In genomic region chr7:78971644-78972313, GRCm38 (mm10) we compare ENCODE assay signal across 22 mouse cellular contexts. TPM values are rescaled to one million over a fixed set of nuclear protein-coding genes. Genes with fewer than 3 reads are reported as not detected.
A peak's percentile ranks its signal among the peaks of the same experiment; 100 is the strongest.
DNase-seq lines count a peak whose midpoint lies in the region; ATAC-seq lines count a peak whose summit lies in the region.
"Had no signal": no experiment of that assay in that cellular context is flagged by ENCODE, and none has a peak within 500 bp of the region (broad histone marks: within the 10 kb centered on the region; RNA-seq: fewer than 3 reads in every experiment).

No protein-coding gene starts in this region.

- no peak overlapping the region for H3K4me2 ChIP-seq in heart, embryonic 15.5 days
- no peak overlapping the region for H3K4me2 ChIP-seq in neural tube, embryonic 13.5 days
- H3K4me2 ChIP-seq in neural tube, embryonic 15.5 days, result no peak overlapping the region
- H3K4me2 ChIP-seq in limb, embryonic 15.5 days, result no peak overlapping the region
- H3K4me2 ChIP-seq: embryonic facial prominence, embryonic 12.5 days; forebrain, embryonic 12.5 days; heart, embryonic 11.5 days; hindbrain, embryonic 15.5 days; liver, embryonic 12.5 days; midbrain, embryonic 13.5 days had no signal

- WGBS in heart, embryonic 15.5 days, result 49% methylated on average over 12 of the region's 12 CpGs
- 63% methylated on average over 12 of the region's 12 CpGs for WGBS in neural tube, embryonic 13.5 days
- 75% methylated on average over 12 of the region's 12 CpGs for WGBS in neural tube, embryonic 15.5 days
- 37% methylated on average over 12 of the region's 12 CpGs for WGBS in limb, embryonic 15.5 days

- no peak overlapping the region for H3K4me3 ChIP-seq in heart, embryonic 15.5 days
- no peak overlapping the region for H3K4me3 ChIP-seq in neural tube, embryonic 13.5 days
- no peak overlapping the region for H3K4me3 ChIP-seq in neural tube, embryonic 15.5 days (replicated peaks)
- no peak overlapping the region for H3K4me3 ChIP-seq in limb, embryonic 15.5 days
- H3K4me3 ChIP-seq: embryonic facial prominence, embryonic 12.5 days; forebrain, embryonic 12.5 days; gastrocnemius, adult 2 months; hindbrain, embryonic 15.5 days; liver, embryonic 12.5 days; midbrain, embryonic 13.5 days had no signal

- H3K9me3 ChIP-seq in heart, embryonic 15.5 days (replicated peaks), result no peaks in the 10 kb centered on the region
- H3K9me3 ChIP-seq in neural tube, embryonic 13.5 days, result no peaks in the 10 kb centered on the region
- no peaks in the 10 kb centered on the region for H3K9me3 ChIP-seq in neural tube, embryonic 15.5 days (replicated peaks)
- no peaks in the 10 kb centered on the region for H3K9me3 ChIP-seq in limb, embryonic 15.5 days
- H3K9me3 ChIP-seq: embryonic facial prominence, embryonic 12.5 days; forebrain, embryonic 12.5 days; hindbrain, embryonic 15.5 days; liver, embryonic 12.5 days; midbrain, embryonic 13.5 days had no signal

- no peaks in the 10 kb centered on the region; the same call in 1 of the 2 replicates for H3K27me3 ChIP-seq in heart, embryonic 15.5 days
- H3K27me3 ChIP-seq in neural tube, embryonic 13.5 days, result no peaks in the 10 kb centered on the region
- no peaks in the 10 kb centered on the region for H3K27me3 ChIP-seq in neural tube, embryonic 15.5 days (replicated peaks)
- H3K27me3 ChIP-seq in limb, embryonic 15.5 days, result no peaks in the 10 kb centered on the region
- H3K27me3 ChIP-seq: embryonic facial prominence, embryonic 12.5 days; forebrain, embryonic 12.5 days; hindbrain, embryonic 15.5 days; liver, embryonic 12.5 days; midbrain, embryonic 13.5 days had no signal

- 0 out of 2 replicates have a peak, but pooled peaks cover 6% of the 10 kb centered on the region for H3K4me1 ChIP-seq in heart, embryonic 15.5 days (replicated peaks)
- no peaks in the 10 kb centered on the region; the same call in 1 of the 2 replicates for H3K4me1 ChIP-seq in neural tube, embryonic 13.5 days (replicated peaks)
- no peaks in the 10 kb centered on the region for H3K4me1 ChIP-seq in neural tube, embryonic 15.5 days
- peaks cover 13% of the 10 kb centered on the region for H3K4me1 ChIP-seq in limb, embryonic 15.5 days
- H3K4me1 ChIP-seq: hindbrain, embryonic 15.5 days; liver, embryonic 12.5 days; midbrain, embryonic 13.5 days had no signal

- DNase-seq in heart, adult 11 months, result no peak
- DNase-seq in fibroblast of lung, adult 2 months (ENCODE audit: low read depth), result peak; percentile 83
- DNase-seq in Muller cell, postnatal 12 days (ENCODE audit: inconsistent ontology term), result no peak
- DNase-seq in lung, postnatal 4 days, result no peak
- DNase-seq: adrenal gland, adult 8-10 months; cerebellum, adult 11-12 months; gastrocnemius, adult 2 months; heart, postnatal 14 days; kidney, adult 2 months; kidney, postnatal 25 days; lung, adult 18-20 months; lung, postnatal 14 days had no signal

- 0 out of 2 replicates have a peak, but pooled peaks have one; percentile 39 for ATAC-seq in heart, embryonic 15.5 days (replicated peaks; ENCODE audit: insufficient number of reproducible peaks, insufficient read depth, low FRiP score, low read depth)
- ATAC-seq in neural tube, embryonic 13.5 days (ENCODE audit: low read depth), result no peak
- ATAC-seq in neural tube, embryonic 15.5 days (ENCODE audit: low FRiP score), result no peak
- ATAC-seq in limb, embryonic 15.5 days (ENCODE audit: insufficient number of reproducible peaks, low FRiP score, low TSS enrichment, low read depth), result peak; percentile 82
- ATAC-seq: liver, embryonic 12.5 days; midbrain, embryonic 13.5 days had no signal

- no peak overlapping the region for H3K9ac ChIP-seq in heart, embryonic 15.5 days
- no peak overlapping the region for H3K9ac ChIP-seq in neural tube, embryonic 13.5 days
- no peak overlapping the region for H3K9ac ChIP-seq in neural tube, embryonic 15.5 days (replicated peaks)
- no peak overlapping the region for H3K9ac ChIP-seq in limb, embryonic 15.5 days
- H3K9ac ChIP-seq: embryonic facial prominence, embryonic 12.5 days; forebrain, embryonic 12.5 days; hindbrain, embryonic 15.5 days; liver, embryonic 12.5 days; midbrain, embryonic 13.5 days had no signal

- H3K27ac ChIP-seq in heart, embryonic 15.5 days, result no peak overlapping the region
- H3K27ac ChIP-seq in neural tube, embryonic 13.5 days (replicated peaks), result 0 out of 2 replicates have a peak overlapping the region, but pooled peaks have one; percentile 24
- no peak overlapping the region for H3K27ac ChIP-seq in neural tube, embryonic 15.5 days (replicated peaks)
- peak overlapping the region; percentile 75 for H3K27ac ChIP-seq in limb, embryonic 15.5 days
- H3K27ac ChIP-seq: embryonic facial prominence, embryonic 12.5 days; forebrain, embryonic 12.5 days; gastrocnemius, adult 2 months; hindbrain, embryonic 15.5 days; liver, embryonic 12.5 days; midbrain, embryonic 13.5 days had no signal

- H3K36me3 ChIP-seq in heart, embryonic 15.5 days, result no peaks in the 10 kb centered on the region
- H3K36me3 ChIP-seq in neural tube, embryonic 13.5 days, result no peaks in the 10 kb centered on the region
- no peaks in the 10 kb centered on the region for H3K36me3 ChIP-seq in neural tube, embryonic 15.5 days
- H3K36me3 ChIP-seq in limb, embryonic 15.5 days, result no peaks in the 10 kb centered on the region
- H3K36me3 ChIP-seq: embryonic facial prominence, embryonic 12.5 days; forebrain, embryonic 12.5 days; hindbrain, embryonic 15.5 days; liver, embryonic 12.5 days; midbrain, embryonic 13.5 days had no signal

RNA-seq across cellular contexts. Expression of gene Isg20, which starts 58.6 kb away (rescaled TPM):
- polyA plus RNA-seq in heart, embryonic 15.5 days (2015; fragmentation: Nextera tagmentation; extraction: Ambion mirVana), result 12.7 and 18.3 TPM in 2 replicates
- 0.45 TPM in 1 of 2 replicates, not detected in the other for polyA plus RNA-seq in neural tube, embryonic 13.5 days (2015; fragmentation: Nextera tagmentation; extraction: Ambion mirVana)
- 1.3 and 10.5 TPM in 2 replicates for polyA plus RNA-seq in neural tube, embryonic 15.5 days (2015; fragmentation: Nextera tagmentation; extraction: Ambion mirVana)
- 3.9 and 4.1 TPM in 2 replicates for polyA plus RNA-seq in limb, embryonic 15.5 days (2015; fragmentation: Nextera tagmentation; extraction: Ambion mirVana)

Comparison
In these comparisons a context has a peak if more than half of its experiments do, and no peak if none do; other contexts are left out.
1. H3K27ac ChIP-seq: peak in neural tube, embryonic 13.5 days (single experiment) and limb, embryonic 15.5 days (single experiment); none in heart, embryonic 15.5 days (single experiment) and neural tube, embryonic 15.5 days (single experiment).
2. ATAC-seq: peak in heart, embryonic 15.5 days (single experiment) and limb, embryonic 15.5 days (single experiment); none in neural tube, embryonic 13.5 days (single experiment) and neural tube, embryonic 15.5 days (single experiment).